Mouse (Mus musculus): ENCODE results near the gene Phykpl. TPM values are rescaled to one million over a fixed set of nuclear protein-coding genes. Genes with fewer than 3 reads are reported as not detected.

Phykpl gene
- polyA plus RNA-seq (2016; fragmentation: Nextera tagmentation; extraction: Ambion mirVana) = 15.0 and 16.9 TPM in 2 replicates

DNA sequence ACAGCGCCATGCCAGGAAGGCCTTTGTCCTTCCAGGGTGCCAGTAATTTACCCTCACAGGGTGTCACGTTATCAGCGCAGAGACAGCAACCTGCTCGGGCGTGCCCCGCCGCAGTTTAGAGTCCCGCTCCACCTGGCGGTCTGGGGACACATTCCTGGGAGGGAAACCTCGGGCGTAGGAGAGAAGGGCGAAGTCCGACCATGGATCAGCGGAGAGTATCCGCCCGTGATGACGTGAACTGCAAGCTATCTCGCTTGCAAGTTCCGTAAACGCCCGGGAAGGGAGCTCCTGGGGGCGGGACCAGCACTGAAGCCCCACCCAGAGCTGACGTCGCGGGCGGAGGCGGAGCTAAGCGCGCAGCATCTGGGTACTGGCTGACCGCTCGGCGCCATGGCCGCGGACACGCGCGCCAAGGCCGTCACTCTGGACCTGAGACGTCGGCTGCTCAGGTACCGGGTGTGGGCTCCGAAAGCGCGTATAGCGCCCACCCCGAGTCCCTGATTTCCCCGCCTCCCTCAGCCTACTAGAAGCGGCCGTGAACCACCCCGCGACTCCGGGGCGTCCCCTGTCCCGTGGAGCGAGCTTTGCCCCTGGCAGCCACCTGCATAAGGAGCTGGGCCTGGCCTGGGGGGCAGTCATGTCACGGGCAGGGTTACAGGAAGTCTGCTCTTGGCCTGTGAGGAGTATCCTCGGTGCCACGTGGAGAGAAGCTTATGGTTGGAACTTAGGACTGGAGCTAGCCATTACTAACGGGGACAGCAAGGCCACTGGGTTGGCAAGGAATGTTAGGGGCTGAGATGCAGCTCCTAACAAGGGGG lies at the start of gene Phykpl:
Gene Phykpl, plus strand, starts transcription at position 327 of the 818 bp plus-strand sequence.
- under 1% methylated on average over 59 of the region's 59 CpGs for WGBS
- Histone ChIP-seq H3K27me3 (no peaks in the 10 kb centered on the region), H3K9me3 (0 out of 2 replicates have a peak, but pooled peaks cover 6% of the 10 kb centered on the region), H3K4me2 (peak within 1 kb of the TSS; percentile 83), H3K36me3 (peaks cover 42% of the 10 kb centered on the region), H3K27ac (peak within 1 kb of the TSS; percentile 93), H3K9ac (replicated peaks) (peak within 1 kb of the TSS; percentile 78), H3K4me3 (replicated peaks) (peak within 1 kb of the TSS; percentile 70), H3K4me1 (replicated peaks) (peaks cover 10% of the 10 kb centered on the region)
- ATAC-seq (ENCODE audit: insufficient number of reproducible peaks, insufficient read depth, low FRiP score, low TSS enrichment, low read depth) = peak; percentile 84

DNA sequence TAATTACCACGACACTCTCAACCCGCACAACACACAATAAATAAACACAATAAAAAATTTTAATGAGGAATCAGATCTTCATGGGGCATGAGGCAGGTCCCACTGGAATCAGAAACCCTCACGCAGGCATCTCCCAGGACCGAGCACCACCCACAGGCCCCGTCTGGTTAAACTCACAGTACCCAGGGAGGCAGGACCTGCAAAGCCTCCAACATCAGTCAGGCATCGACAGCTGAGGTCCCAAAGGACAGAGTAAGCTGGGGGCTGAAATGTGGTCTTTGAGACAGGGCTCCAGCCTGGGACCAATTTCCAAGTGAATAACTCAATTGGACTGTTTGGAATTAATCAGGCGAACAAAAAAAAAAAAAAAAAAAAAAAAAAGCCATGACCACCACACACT lies 46.2 kb upstream of the Phykpl start:
- H3K4me2 ChIP-seq = no peak overlapping the region
- no peak for ATAC-seq (ENCODE audit: insufficient number of reproducible peaks, insufficient read depth, low FRiP score, low TSS enrichment, low read depth)
- no peak overlapping the region for H3K9ac ChIP-seq (replicated peaks)
- H3K36me3 ChIP-seq = no peaks in the 10 kb centered on the region
- no peak overlapping the region for H3K4me3 ChIP-seq (replicated peaks)
- 13% methylated on average over 7 of the region's 7 CpGs for WGBS
- no peak overlapping the region for H3K27ac ChIP-seq
- no peaks in the 10 kb centered on the region; the same call in 1 of the 2 replicates for H3K27me3 ChIP-seq
- H3K4me1 ChIP-seq (replicated peaks) = peaks cover 44% of the 10 kb centered on the region
- H3K9me3 ChIP-seq = no peaks in the 10 kb centered on the region

DNA sequence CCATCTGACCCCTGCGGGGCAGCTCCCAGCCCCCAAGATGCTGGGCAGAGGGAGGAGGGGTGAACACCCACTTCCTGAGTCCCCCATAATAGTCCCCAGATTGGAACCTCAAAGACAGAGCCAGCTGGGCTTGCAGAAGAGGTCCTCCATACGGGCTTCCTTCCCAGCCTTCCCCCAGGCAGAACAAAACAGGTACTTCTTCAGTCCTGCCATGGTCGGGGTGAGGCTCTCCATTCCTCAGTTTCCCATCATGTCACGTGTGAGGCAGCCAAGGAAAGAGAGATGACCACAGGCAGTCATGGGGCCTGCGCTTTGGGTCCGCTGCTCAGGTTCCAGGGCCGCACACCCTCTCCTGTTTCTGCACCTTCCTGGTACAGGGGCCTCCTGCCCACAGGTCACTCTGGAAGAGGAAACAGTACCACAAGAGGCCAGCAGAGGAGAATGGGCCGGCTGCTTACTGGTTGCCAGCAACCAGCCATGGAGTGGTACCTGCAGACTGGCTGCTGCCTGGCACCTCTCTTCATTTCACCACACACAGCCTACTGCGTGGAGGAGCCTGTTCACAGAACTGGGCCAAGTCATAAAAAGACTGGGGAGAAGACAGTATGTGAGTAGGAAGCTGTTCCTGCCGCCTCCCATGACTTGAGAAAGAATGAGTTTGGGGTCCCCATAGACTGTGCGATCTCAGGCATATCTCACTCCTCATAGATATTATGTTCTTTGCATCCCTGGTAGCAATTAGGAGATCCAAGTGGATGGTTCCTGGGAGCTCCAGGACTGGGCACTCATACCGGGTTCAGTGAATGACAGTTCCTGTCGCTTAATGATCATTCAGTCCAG lies 45.4 kb upstream of the Phykpl start:
- Histone ChIP-seq H3K27ac (no peak overlapping the region), H3K4me2 (no peak overlapping the region), H3K9me3 (no peaks in the 10 kb centered on the region), H3K9ac (replicated peaks) (no peak overlapping the region), H3K4me1 (replicated peaks) (peaks cover 45% of the 10 kb centered on the region), H3K4me3 (replicated peaks) (no peak overlapping the region), H3K27me3 (no peaks in the 10 kb centered on the region; the same call in 1 of the 2 replicates), H3K36me3 (no peaks in the 10 kb centered on the region)
- ATAC-seq (ENCODE audit: insufficient number of reproducible peaks, insufficient read depth, low FRiP score, low TSS enrichment, low read depth) = peak; percentile 37; the same call in 1 of the 2 replicates
- WGBS = 46% methylated on average over 13 of the region's 13 CpGs

DNA sequence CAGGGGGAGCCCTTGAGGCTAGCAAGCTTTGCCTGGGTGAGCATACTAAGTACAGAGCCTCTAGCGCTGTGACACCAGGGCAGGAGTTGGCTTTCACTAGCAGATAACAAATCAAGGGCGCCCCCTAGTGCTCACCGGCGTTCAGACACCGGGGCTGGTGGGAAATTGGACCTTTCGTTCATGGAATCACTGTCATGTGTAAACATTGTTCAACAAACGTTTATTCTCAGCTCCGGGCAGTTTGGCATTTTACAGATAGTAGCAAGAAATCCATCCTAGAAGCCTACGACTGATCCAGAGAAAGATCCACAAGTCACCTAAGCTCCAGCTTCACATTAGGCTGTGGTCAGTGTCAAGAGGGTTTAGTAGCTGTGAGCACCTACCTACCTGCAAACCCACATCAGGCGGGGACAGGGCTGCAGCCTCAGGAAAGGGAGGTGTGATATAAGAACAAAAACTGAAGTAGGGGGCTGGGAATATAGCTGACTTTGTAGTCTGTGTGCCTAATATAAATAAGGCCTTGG lies 44.7 kb upstream of the Phykpl start:
- Histone ChIP-seq H3K9me3 (no peaks in the 10 kb centered on the region), H3K27me3 (no peaks in the 10 kb centered on the region; the same call in 1 of the 2 replicates), H3K4me3 (replicated peaks) (no peak overlapping the region), H3K9ac (replicated peaks) (no peak overlapping the region), H3K4me1 (replicated peaks) (peaks cover 46% of the 10 kb centered on the region), H3K27ac (no peak overlapping the region), H3K36me3 (no peaks in the 10 kb centered on the region), H3K4me2 (no peak overlapping the region)
- WGBS = 11% methylated on average over 10 of the region's 10 CpGs
- ATAC-seq (ENCODE audit: insufficient number of reproducible peaks, insufficient read depth, low FRiP score, low TSS enrichment, low read depth) = peak; percentile 69

DNA sequence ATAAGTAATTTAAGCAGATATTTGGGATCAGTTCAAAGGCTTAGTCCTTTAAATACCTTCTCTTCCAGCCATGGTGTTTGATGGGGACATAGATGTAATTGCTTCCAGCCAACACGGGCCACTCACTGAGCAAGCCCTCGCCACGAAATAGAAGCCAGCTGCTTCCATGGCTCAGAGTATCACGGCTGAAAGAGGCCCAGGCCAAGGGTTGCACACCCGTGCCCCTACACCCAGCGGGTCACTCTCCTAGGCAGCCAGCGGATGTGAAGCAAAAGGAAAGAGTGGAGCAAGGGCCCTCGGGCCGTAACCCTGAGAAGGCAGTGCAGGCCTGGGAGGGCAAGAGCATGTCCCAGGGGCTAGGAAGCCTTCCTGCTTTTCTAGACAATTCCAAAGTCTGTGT lies 42.1 kb upstream of the Phykpl start:
- H3K36me3 ChIP-seq = no peaks in the 10 kb centered on the region
- no peak overlapping the region for H3K9ac ChIP-seq (replicated peaks)
- peaks cover 4% of the 10 kb centered on the region for H3K27me3 ChIP-seq
- no peak for ATAC-seq (ENCODE audit: insufficient number of reproducible peaks, insufficient read depth, low FRiP score, low TSS enrichment, low read depth)
- H3K4me1 ChIP-seq (replicated peaks) = peaks cover 65% of the 10 kb centered on the region
- no peak overlapping the region for H3K4me2 ChIP-seq
- H3K27ac ChIP-seq = peak overlapping the region; percentile 70; the same call in 1 of the 2 replicates
- WGBS = 8% methylated on average over 9 of the region's 9 CpGs
- no peaks in the 10 kb centered on the region for H3K9me3 ChIP-seq
- H3K4me3 ChIP-seq (replicated peaks) = no peak overlapping the region

DNA sequence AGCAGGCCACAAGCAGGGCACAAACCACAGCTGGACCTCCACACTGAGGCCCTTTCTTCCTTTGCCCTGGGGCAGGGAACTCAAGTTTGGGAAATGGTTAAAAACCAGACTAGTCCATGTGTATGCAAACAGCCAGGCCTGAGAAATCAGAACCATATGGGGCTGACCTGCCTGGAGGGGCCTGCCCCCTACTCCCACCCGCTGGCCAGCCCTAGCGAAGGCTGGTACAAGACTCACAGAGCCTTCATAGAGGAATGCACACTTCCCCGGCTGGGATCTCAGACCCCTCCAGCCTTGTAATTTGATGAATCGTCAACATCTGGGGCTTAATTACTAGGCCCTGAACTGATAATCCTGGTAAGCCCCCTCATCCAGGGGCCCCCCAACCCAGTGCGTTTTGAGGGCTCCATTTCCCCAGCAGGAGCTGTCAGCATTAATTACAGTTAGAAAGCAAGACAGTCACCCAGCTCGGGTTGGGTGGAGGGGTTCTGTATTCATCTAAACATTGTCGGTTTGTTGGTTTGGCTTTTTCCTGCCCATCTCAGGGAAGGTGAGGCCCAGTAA lies 41.0 kb upstream of the Phykpl start:
- ATAC-seq (ENCODE audit: insufficient number of reproducible peaks, insufficient read depth, low FRiP score, low TSS enrichment, low read depth) = peak; percentile 45; the same call in 1 of the 2 replicates
- H3K4me3 ChIP-seq (replicated peaks) = no peak overlapping the region
- H3K9ac ChIP-seq (replicated peaks) = no peak overlapping the region; the same call in 1 of the 2 replicates
- peak overlapping the region; percentile 84 for H3K27ac ChIP-seq
- H3K4me2 ChIP-seq = peak overlapping the region; percentile 15; the same call in 1 of the 2 replicates
- H3K9me3 ChIP-seq = no peaks in the 10 kb centered on the region
- H3K4me1 ChIP-seq (replicated peaks) = peaks cover 57% of the 10 kb centered on the region
- H3K36me3 ChIP-seq = no peaks in the 10 kb centered on the region
- H3K27me3 ChIP-seq = peaks cover 4% of the 10 kb centered on the region
- 2% methylated on average over 7 of the region's 7 CpGs for WGBS

DNA sequence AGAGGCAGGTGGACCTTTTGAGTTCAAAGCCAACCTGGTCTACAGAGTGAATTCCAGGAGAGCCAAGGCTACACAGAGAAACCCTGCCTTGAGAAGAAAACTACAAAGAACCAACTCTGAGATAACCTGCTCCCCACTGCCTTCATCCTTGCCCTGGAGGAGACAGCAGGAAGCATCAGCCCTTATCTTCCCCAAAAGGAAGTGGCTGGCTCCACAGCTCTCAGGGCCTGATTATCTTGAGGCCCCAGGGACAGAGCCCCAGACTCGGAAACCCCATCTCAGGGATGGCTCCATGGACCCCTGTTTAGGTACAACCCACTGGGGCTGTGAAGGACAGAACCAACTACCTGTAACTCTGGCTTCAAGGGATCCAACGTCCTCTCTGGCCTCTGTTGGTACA lies 40.1 kb upstream of the Phykpl start:
- WGBS = 66% methylated on average over 2 of the region's 2 CpGs
- Histone ChIP-seq H3K27me3 (peaks cover 4% of the 10 kb centered on the region), H3K27ac (no peak overlapping the region), H3K4me1 (replicated peaks) (peaks cover 49% of the 10 kb centered on the region), H3K36me3 (no peaks in the 10 kb centered on the region), H3K4me3 (replicated peaks) (no peak overlapping the region), H3K4me2 (no peak overlapping the region), H3K9me3 (no peaks in the 10 kb centered on the region), H3K9ac (replicated peaks) (no peak overlapping the region)
- no peak for ATAC-seq (ENCODE audit: insufficient number of reproducible peaks, insufficient read depth, low FRiP score, low TSS enrichment, low read depth)

DNA sequence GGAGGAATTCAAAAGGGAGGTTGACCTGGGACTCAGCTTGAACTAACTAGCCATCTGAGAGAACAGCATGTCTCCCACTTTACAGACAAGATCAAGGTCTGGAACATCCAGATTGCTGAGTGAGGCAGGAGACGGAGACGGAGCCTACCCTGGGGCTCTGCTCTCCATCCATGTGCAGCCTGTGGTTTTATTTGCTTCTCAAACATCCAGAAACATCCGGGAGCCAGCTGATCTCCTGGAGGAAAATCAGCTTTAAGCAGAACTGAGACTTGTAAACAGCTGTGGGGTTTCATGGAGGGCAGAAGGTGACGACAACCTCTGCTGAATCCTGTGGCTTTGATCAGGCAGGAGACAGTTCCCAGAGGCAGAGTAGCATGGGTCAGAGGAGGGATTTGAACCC lies 38.7 kb upstream of the Phykpl start:
- H3K9me3 ChIP-seq = no peaks in the 10 kb centered on the region
- no peak overlapping the region for H3K4me2 ChIP-seq
- no peak overlapping the region; the same call in 1 of the 2 replicates for H3K9ac ChIP-seq (replicated peaks)
- H3K4me3 ChIP-seq (replicated peaks) = no peak overlapping the region
- ATAC-seq (ENCODE audit: insufficient number of reproducible peaks, insufficient read depth, low FRiP score, low TSS enrichment, low read depth) = no peak
- no peaks in the 10 kb centered on the region for H3K36me3 ChIP-seq
- peaks cover 50% of the 10 kb centered on the region for H3K4me1 ChIP-seq (replicated peaks)
- 17% methylated on average over 4 of the region's 4 CpGs for WGBS
- H3K27ac ChIP-seq = 0 out of 2 replicates have a peak overlapping the region, but pooled peaks have one; percentile 17
- H3K27me3 ChIP-seq = peaks cover 4% of the 10 kb centered on the region

DNA sequence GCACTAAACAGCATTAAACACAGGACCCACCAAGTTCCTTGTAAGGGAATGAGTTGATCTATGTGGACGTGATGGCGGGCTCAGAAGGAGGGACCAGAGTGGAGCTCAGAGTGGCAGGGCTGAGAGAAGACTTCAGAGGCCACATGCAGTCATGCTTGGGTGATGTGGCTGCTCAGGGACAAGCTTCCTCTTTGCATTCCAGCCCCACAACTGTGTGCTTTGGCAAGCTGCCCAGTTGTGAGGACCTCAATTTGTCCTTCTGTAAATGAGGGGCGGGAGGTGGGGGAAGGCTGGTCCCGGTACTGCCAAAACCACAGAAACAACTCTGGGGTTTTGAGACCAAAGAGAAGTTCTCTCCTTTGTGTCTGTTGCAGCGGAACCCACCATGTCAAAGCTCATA lies 33.3 kb upstream of the Phykpl start:
- H3K27me3 ChIP-seq = peaks cover 4% of the 10 kb centered on the region
- no peak overlapping the region for H3K4me2 ChIP-seq
- 0 out of 2 replicates have a peak, but pooled peaks have one; percentile 34 for ATAC-seq (ENCODE audit: insufficient number of reproducible peaks, insufficient read depth, low FRiP score, low TSS enrichment, low read depth)
- WGBS = 75% methylated on average over 5 of the region's 5 CpGs
- H3K4me1 ChIP-seq (replicated peaks) = peaks cover 18% of the 10 kb centered on the region
- no peaks in the 10 kb centered on the region for H3K36me3 ChIP-seq
- no peak overlapping the region for H3K4me3 ChIP-seq (replicated peaks)
- no peaks in the 10 kb centered on the region for H3K9me3 ChIP-seq
- H3K9ac ChIP-seq (replicated peaks) = no peak overlapping the region
- H3K27ac ChIP-seq = 0 out of 2 replicates have a peak overlapping the region, but pooled peaks have one; percentile 50

DNA sequence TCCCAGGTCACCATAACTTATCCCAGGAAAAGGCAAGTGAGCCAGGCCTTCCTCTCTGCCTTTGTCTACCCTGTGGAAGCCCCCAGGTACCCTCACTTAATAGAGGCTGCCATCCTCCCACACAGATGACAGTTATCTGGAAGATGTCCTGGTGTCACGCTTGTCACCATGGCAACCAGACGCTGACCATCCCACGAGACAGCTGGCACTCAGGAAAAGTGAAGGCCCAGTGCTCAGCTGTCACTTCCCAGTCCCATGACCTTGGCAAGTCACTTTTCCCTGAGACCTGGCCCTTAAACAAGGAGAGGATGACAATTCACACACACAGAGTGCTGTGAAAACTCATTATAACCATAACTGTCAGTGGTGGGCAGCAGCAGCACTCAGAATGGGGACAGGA lies 32.5 kb upstream of the Phykpl start:
- Histone ChIP-seq H3K9ac (replicated peaks) (no peak overlapping the region), H3K9me3 (no peaks in the 10 kb centered on the region), H3K4me1 (replicated peaks) (peaks cover 10% of the 10 kb centered on the region), H3K4me3 (replicated peaks) (no peak overlapping the region), H3K36me3 (no peaks in the 10 kb centered on the region), H3K4me2 (no peak overlapping the region), H3K27ac (no peak overlapping the region), H3K27me3 (peaks cover 3% of the 10 kb centered on the region)
- ATAC-seq (ENCODE audit: insufficient number of reproducible peaks, insufficient read depth, low FRiP score, low TSS enrichment, low read depth) = no peak
- 64% methylated on average over 3 of the region's 3 CpGs for WGBS
